Mouse (Mus musculus) E14TG2a.4 (cell line): ENCODE measurements at regions not wholly inside any gene's neighbourhood (a gene's known extent, or its start where the extent isn't known, plus 50 kb on each side); places are given as distances from the start of the nearest gene placed in this dataset.

ENCODE experiments used
- CTCF ChIP-seq: conservative IDR thresholded peaks from 2 replicates; pipeline ENCODE4 v1.5.1; 2014; ENCODE audit warnings: low read length
- NANOG ChIP-seq: IDR thresholded peaks from 2 replicates; pipeline ENCODE4 v1.6.1; 2014; ENCODE audit warnings: borderline replicate concordance, low read length, mixed read lengths
- POU5F1 ChIP-seq: IDR thresholded peaks from 2 replicates; pipeline ENCODE4 v1.6.1; 2014; ENCODE audit warnings: low read length, borderline replicate concordance

DNA sequence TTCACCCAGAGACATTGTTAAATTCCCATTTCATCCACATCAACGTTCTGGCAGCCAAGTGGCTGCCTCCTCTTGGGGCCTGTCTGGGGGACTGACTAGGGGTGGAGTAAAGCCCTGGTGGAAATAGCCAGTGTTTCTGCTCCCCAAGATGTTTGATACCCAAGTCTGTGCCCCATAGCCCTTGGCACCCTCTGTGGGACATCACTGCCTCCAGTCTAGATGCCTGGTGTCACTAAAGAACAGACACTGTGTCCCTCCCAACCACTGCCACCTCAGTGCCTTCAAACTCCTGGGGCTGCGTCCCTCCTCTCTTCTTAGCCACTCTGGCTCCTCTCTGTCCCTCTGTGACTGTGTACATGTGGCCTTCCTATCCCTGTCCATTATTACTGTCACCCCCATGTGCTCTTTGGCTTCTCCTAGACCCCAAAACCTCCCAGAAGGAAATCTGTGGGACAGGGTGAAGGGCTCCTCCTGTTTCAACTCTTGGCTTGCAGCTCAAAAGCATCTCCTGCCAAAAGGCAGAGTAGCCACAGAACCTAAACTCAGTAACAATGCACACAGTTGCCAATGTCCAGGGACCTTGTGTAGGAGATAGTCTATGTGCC lies 224.8 kb upstream of the Irx4 start:
- no peak for TF ChIP-seq CTCF
- TF ChIP-seq POU5F1, result no peak
- TF ChIP-seq NANOG, result no peak
